Mouse (Mus musculus) kidney, postnatal 25 days (tissue): Measurements from ENCODE around the gene Mpp2.

Experiments used
- DNase-seq, 2 experiments: peaks; one replicate each; pipeline ENCODE4 v3.0.0; 2021; ENCODE audit warnings: mixed read lengths in 2 of 2

Gene Mpp2

GRCm38 (mm10) chr11:102087931-102088898, at the start of gene Mpp2:
Gene Mpp2, minus strand, starts transcription at chr11:102088515.
- peak; percentile 71 to 84 for DNase-seq

- DNase-seq: no peak
Observed at GRCm38 (mm10) chr11:102137625-102138446, 49.5 kb upstream of the Mpp2 start.

GRCm38 (mm10) chr11:102134516-102134915, 46.2 kb upstream of the Mpp2 start:
- no peak for DNase-seq

GRCm38 (mm10) chr11:102117386-102117785, 29.1 kb upstream of the Mpp2 start:
- no peak for DNase-seq

GRCm38 (mm10) chr11:102116241-102116640, 27.9 kb upstream of the Mpp2 start:
- no peak for DNase-seq

- DNase-seq: no peak
Observed at GRCm38 (mm10) chr11:102111576-102111975, 23.3 kb upstream of the Mpp2 start.

GRCm38 (mm10) chr11:102107732-102108131, 19.4 kb upstream of the Mpp2 start, which contains the start of gene Pyy:
Gene Pyy, minus strand, starts transcription at chr11:102107832.
- DNase-seq: no peak

- no peak for DNase-seq
Observed at GRCm38 (mm10) chr11:102106911-102107310, 18.6 kb upstream of the Mpp2 start.

GRCm38 (mm10) chr11:102102485-102103258, 14.4 kb upstream of the Mpp2 start:
- peak; percentile 73 to 74 for DNase-seq

- no peak for DNase-seq
Observed at GRCm38 (mm10) chr11:102101219-102101618, 12.9 kb upstream of the Mpp2 start, which contains the start of gene Ppy. Gene Ppy, minus strand, starts transcription at chr11:102101319.

- DNase-seq: peak; percentile 80 to 91
Observed at GRCm38 (mm10) chr11:102096887-102097391, 8.6 kb upstream of the Mpp2 start.

- no peak for DNase-seq
Observed at GRCm38 (mm10) chr11:102096446-102096845, 8.1 kb upstream of the Mpp2 start.

GRCm38 (mm10) chr11:102095676-102096075, 7.4 kb upstream of the Mpp2 start:
- DNase-seq: no peak

- peak; percentile 67 to 71 for DNase-seq
Observed at GRCm38 (mm10) chr11:102089088-102089808, 933 bp upstream of the Mpp2 start.

- peak; percentile 64 to 78 for DNase-seq
Observed at GRCm38 (mm10) chr11:102087081-102087751, 1.1 kb downstream of the Mpp2 start.

- DNase-seq: no peak
Observed at GRCm38 (mm10) chr11:102086331-102086730, 2.0 kb downstream of the Mpp2 start.

- no peak for DNase-seq
Observed at GRCm38 (mm10) chr11:102084159-102084558, 4.2 kb downstream of the Mpp2 start.

GRCm38 (mm10) chr11:102083193-102083592, 5.1 kb downstream of the Mpp2 start:
- DNase-seq: no peak

- peak; percentile 67 to 81 for DNase-seq
Observed at GRCm38 (mm10) chr11:102082322-102082721, 6.0 kb downstream of the Mpp2 start.

- peak; percentile 65 to 68 for DNase-seq
Observed at GRCm38 (mm10) chr11:102073722-102074121, 14.6 kb downstream of the Mpp2 start.

- no peak for DNase-seq
Observed at GRCm38 (mm10) chr11:102072729-102073128, 15.6 kb downstream of the Mpp2 start.
